Mouse (Mus musculus): Measurements from ENCODE around the gene Sumo1. TPM values are rescaled to one million over a fixed set of nuclear protein-coding genes. Genes with fewer than 3 reads are reported as not detected.

The Sumo1 gene
- polyA plus RNA-seq, 1 experiment from 2014 or later: 412 TPM

DNA sequence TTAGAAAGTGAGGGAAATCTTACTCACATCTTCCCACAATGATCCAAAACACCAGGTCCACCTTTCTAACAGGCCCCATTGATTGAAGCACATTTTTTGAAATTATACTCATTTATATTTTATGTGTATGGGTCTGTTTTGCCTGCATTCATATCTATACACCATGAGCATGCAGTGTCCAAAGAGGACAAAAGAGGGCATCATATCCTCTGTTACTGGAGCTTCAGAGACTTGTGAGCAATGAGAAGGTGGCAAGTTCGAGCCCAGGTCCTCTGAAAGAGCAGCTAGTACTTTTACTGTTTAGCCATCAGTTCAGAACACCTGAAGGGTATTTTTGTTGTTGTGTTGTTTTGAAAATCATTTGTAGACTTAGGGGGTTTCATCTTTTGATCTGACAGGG is 102.4 kb downstream of the Sumo1 start:
- H3K27ac ChIP-seq (ENCODE audit: low read depth): no peak overlapping the region
- no peaks in the 10 kb centered on the region for H3K36me3 ChIP-seq (ENCODE audit: insufficient read depth)
- 0 out of 2 replicates have a peak, but pooled peaks cover 2% of the 10 kb centered on the region for H3K4me1 ChIP-seq (ENCODE audit: insufficient read depth)
- no peak for DNase-seq
- no peak overlapping the region for H3K4me3 ChIP-seq (ENCODE audit: low read depth, low read length)
- TF ChIP-seq CTCF (IDR thresholded peaks at IDR 0.05; ENCODE audit: low read depth): no peak
- no peak overlapping the region for H3K9ac ChIP-seq
- ATAC-seq (ENCODE audit: insufficient read depth): no peak
- H3K9me3 ChIP-seq (ENCODE audit: low read depth, low read length): no peaks in the 10 kb centered on the region; the same call in 1 of the 2 replicates
- WGBS: 89% methylated on average over 1 of the region's 1 CpGs
- H3K4me2 ChIP-seq: no peak overlapping the region
- H3K27me3 ChIP-seq (ENCODE audit: insufficient read depth, low read length): no peaks in the 10 kb centered on the region

DNA sequence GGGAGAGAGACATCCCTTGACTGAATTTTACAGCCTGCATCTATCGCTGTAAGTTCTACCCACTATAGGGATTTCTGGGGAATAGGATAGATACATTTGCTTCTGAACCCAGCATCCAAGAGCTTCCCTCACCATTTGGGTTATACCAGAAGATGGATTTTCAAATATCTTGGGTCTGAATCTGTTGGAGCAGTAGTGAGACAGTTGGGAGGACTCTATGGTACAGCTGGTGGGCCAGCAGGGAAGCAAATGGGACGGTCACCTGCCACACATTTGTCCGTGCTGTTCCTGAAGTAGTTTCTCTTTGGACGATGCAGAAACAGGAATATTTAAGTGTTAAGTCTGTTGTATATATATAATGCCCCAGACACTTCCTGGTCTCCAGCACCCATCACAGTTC is 103.1 kb downstream of the Sumo1 start:
- Histone ChIP-seq H3K9ac (no peak overlapping the region), H3K27me3 (ENCODE audit: insufficient read depth, low read length) (no peaks in the 10 kb centered on the region), H3K4me1 (ENCODE audit: insufficient read depth) (0 out of 2 replicates have a peak, but pooled peaks cover 2% of the 10 kb centered on the region), H3K4me3 (ENCODE audit: low read depth, low read length) (no peak overlapping the region), H3K4me2 (no peak overlapping the region), H3K36me3 (ENCODE audit: insufficient read depth) (no peaks in the 10 kb centered on the region), H3K27ac (ENCODE audit: low read depth) (no peak overlapping the region), H3K9me3 (ENCODE audit: low read depth, low read length) (no peaks in the 10 kb centered on the region; the same call in 1 of the 2 replicates)
- DNase-seq (no peak), ATAC-seq (ENCODE audit: insufficient read depth) (no peak)
- no peak for TF ChIP-seq CTCF (IDR thresholded peaks at IDR 0.05; ENCODE audit: low read depth)
- WGBS: 80% methylated on average over 4 of the region's 4 CpGs

DNA sequence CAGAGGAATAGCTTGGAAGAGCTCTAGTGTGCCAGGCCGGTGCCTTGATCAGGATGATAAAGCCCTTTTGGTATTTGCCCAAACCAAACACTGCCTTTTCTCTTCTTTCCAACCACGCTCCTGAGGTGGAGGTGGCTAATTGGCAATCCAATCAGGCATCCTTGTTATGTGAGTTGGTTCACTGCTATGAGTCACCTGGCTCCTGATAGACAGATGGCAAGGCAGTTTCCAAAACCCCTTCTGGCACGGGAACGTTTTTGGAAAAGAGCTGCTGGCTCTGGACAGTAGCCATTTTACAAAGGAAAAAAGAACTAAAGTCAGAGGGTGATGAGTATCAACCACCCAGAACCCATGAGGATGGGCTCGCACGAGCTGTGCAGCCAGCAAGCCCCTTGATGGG is 103.7 kb downstream of the Sumo1 start:
- 51% methylated on average over 6 of the region's 6 CpGs for WGBS
- no peak for ATAC-seq (ENCODE audit: insufficient read depth)

DNA sequence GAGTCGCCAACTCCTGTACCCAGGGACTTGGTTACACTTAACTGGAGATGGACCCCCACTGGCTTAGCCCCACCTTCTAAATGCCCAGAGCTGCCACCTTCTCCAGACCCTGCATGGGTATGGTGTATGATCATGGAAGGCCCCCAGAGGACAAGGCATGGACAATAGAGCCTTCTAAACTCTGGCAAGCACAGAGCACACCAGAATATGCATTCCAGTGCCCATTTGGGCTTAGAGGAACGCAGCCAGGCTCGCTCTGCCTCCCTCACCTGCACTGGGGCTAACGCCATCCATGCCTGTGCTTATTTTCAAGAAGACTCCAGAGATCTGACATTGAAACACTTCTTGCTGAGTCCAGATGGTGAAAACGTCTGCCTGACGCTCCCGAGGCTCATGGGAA is 104.4 kb downstream of the Sumo1 start:
- no peak overlapping the region for H3K4me3 ChIP-seq (ENCODE audit: low read depth, low read length)
- H3K4me2 ChIP-seq: no peak overlapping the region
- H3K36me3 ChIP-seq (ENCODE audit: insufficient read depth): no peaks in the 10 kb centered on the region
- DNase-seq: no peak
- 0 out of 2 replicates have a peak, but pooled peaks cover 2% of the 10 kb centered on the region for H3K4me1 ChIP-seq (ENCODE audit: insufficient read depth)
- H3K27ac ChIP-seq (ENCODE audit: low read depth): no peak overlapping the region
- H3K27me3 ChIP-seq (ENCODE audit: insufficient read depth, low read length): no peaks in the 10 kb centered on the region
- no peaks in the 10 kb centered on the region; the same call in 1 of the 2 replicates for H3K9me3 ChIP-seq (ENCODE audit: low read depth, low read length)
- 73% methylated on average over 7 of the region's 7 CpGs for WGBS
- ATAC-seq (ENCODE audit: insufficient read depth): no peak
- H3K9ac ChIP-seq: no peak overlapping the region
- no peak for TF ChIP-seq CTCF (IDR thresholded peaks at IDR 0.05; ENCODE audit: low read depth)

More for the DNA sequence above, 103.7 kb downstream of the Sumo1 start:
- Histone ChIP-seq H3K9me3 (ENCODE audit: low read depth, low read length) (no peaks in the 10 kb centered on the region; the same call in 1 of the 2 replicates), H3K27me3 (ENCODE audit: insufficient read depth, low read length) (no peaks in the 10 kb centered on the region), H3K4me1 (ENCODE audit: insufficient read depth) (0 out of 2 replicates have a peak, but pooled peaks cover 2% of the 10 kb centered on the region), H3K4me2 (no peak overlapping the region), H3K4me3 (ENCODE audit: low read depth, low read length) (no peak overlapping the region), H3K9ac (no peak overlapping the region), H3K36me3 (ENCODE audit: insufficient read depth) (no peaks in the 10 kb centered on the region), H3K27ac (ENCODE audit: low read depth) (no peak overlapping the region)
- TF ChIP-seq CTCF (IDR thresholded peaks at IDR 0.05; ENCODE audit: low read depth): no peak
- no peak for DNase-seq

DNA sequence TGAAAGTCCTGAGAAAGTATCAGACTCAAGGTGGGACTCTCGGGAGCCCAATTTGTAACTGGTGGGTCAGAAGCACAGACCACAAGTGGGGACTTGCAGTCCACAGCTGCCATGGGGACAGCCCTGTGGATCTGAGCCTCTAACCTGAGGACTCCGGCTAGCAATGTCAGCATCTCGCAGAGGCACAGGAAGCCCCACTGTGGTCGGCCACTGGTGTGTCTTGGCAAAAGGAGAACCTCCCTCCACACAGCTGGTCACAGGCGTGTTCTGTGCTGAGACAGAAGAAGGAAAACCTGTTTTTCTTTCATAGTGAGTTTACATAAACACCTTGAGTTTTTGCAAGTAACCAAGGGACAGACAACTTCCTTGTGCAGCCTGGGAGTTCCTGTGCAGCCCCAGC is 104.8 kb downstream of the Sumo1 start:
- Histone ChIP-seq H3K9me3 (ENCODE audit: low read depth, low read length) (no peaks in the 10 kb centered on the region; the same call in 1 of the 2 replicates), H3K27ac (ENCODE audit: low read depth) (no peak overlapping the region), H3K4me1 (ENCODE audit: insufficient read depth) (0 out of 2 replicates have a peak, but pooled peaks cover 2% of the 10 kb centered on the region), H3K27me3 (ENCODE audit: insufficient read depth, low read length) (no peaks in the 10 kb centered on the region), H3K36me3 (ENCODE audit: insufficient read depth) (no peaks in the 10 kb centered on the region), H3K4me2 (no peak overlapping the region), H3K9ac (no peak overlapping the region), H3K4me3 (ENCODE audit: low read depth, low read length) (no peak overlapping the region)
- TF ChIP-seq CTCF (IDR thresholded peaks at IDR 0.05; ENCODE audit: low read depth): no peak
- no peak for DNase-seq
- WGBS: 71% methylated on average over 5 of the region's 5 CpGs
- ATAC-seq (ENCODE audit: insufficient read depth): no peak

DNA sequence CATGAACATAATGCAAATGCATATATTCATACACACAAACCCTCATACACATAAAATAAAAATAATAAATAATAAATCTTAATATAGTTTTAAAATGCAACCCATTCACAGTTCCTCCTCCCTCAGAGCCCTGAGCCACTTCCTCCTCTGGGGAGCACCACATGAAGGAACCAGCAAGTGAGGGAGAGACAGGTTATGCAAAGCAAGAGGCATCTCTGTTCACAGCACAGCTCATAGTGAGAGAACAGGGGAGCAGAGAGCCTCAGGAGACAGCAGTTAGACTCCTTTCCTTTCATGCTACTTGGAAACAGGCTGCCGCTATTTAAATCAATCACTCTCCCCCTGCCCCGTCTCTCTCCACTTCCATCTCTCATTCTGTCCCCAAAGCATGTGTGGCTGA is 107.1 kb downstream of the Sumo1 start:
- 42% methylated on average over 2 of the region's 2 CpGs for WGBS
- H3K4me1 ChIP-seq (ENCODE audit: insufficient read depth): 0 out of 2 replicates have a peak, but pooled peaks cover 2% of the 10 kb centered on the region
- no peak for TF ChIP-seq CTCF (IDR thresholded peaks at IDR 0.05; ENCODE audit: low read depth)
- H3K36me3 ChIP-seq (ENCODE audit: insufficient read depth): no peaks in the 10 kb centered on the region
- no peaks in the 10 kb centered on the region for H3K27me3 ChIP-seq (ENCODE audit: insufficient read depth, low read length)
- H3K9me3 ChIP-seq (ENCODE audit: low read depth, low read length): no peaks in the 10 kb centered on the region; the same call in 1 of the 2 replicates
- H3K4me2 ChIP-seq: no peak overlapping the region
- no peak overlapping the region for H3K4me3 ChIP-seq (ENCODE audit: low read depth, low read length)
- no peak overlapping the region for H3K27ac ChIP-seq (ENCODE audit: low read depth)
- ATAC-seq (ENCODE audit: insufficient read depth): no peak
- no peak for DNase-seq
- no peak overlapping the region for H3K9ac ChIP-seq

DNA sequence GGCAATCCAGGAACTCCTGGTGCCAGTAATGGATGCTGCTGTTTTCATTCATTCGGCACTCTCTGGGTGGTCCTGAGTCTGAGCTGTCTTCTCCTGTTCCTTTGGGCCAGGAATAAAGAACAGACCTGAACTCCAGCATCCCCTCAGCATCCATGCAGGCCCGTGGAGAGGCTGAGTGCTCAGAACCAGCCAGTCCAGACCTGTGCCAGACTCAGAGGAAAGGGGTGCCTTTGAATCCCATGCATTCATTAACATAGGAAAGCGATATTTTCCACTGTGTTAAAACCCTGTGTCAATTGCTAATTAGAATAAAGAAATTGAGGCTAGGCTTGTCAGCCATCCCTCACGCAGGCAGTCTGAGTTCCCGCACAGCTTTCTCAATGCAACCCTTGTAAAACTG is 116.9 kb downstream of the Sumo1 start:
- no peak overlapping the region for H3K4me2 ChIP-seq
- no peak overlapping the region for H3K4me3 ChIP-seq (ENCODE audit: low read depth, low read length)
- H3K9me3 ChIP-seq (ENCODE audit: low read depth, low read length): no peaks in the 10 kb centered on the region
- TF ChIP-seq CTCF (IDR thresholded peaks at IDR 0.05; ENCODE audit: low read depth): no peak
- no peak overlapping the region for H3K27ac ChIP-seq (ENCODE audit: low read depth)
- 51% methylated on average over 5 of the region's 5 CpGs for WGBS
- H3K36me3 ChIP-seq (ENCODE audit: insufficient read depth): no peaks in the 10 kb centered on the region
- no peak overlapping the region for H3K9ac ChIP-seq
- peaks cover 5% of the 10 kb centered on the region; the same call in 1 of the 2 replicates for H3K4me1 ChIP-seq (ENCODE audit: insufficient read depth)
- ATAC-seq (ENCODE audit: insufficient read depth) (no peak), DNase-seq (no peak)
- no peaks in the 10 kb centered on the region for H3K27me3 ChIP-seq (ENCODE audit: insufficient read depth, low read length)

All from lung, embryonic 14.5 days (tissue).